Mouse (Mus musculus) urinary bladder, adult 2 months (tissue): ENCODE data around the gene Ifne. TPM values are rescaled to one million over a fixed set of nuclear protein-coding genes. Genes with fewer than 3 reads are reported as not detected.
A peak's percentile ranks its signal among the peaks of the same experiment; 100 is the strongest.
"Not testable (repeated sequence)": the region's sequence is repeated elsewhere in the genome, so short reads cannot be mapped to it uniquely, and the experiment has no call there.

ENCODE experiments used
- DNase-seq: peaks from one replicate; pipeline ENCODE4 v3.0.0; 2022; ENCODE audit warnings: low spot score
- polyA plus RNA-seq: library from polyadenylated mRNA; depleted of rRNA; stranded (reverse); fragments of >200 nt; gene quantifications from 2 replicates; pipeline ENCODE4 v1.2.3, GENCODE M21; 2012; rRNA removed

Ifne gene
- polyA plus RNA-seq, 1 experiment, result 0.48 TPM

DNA sequence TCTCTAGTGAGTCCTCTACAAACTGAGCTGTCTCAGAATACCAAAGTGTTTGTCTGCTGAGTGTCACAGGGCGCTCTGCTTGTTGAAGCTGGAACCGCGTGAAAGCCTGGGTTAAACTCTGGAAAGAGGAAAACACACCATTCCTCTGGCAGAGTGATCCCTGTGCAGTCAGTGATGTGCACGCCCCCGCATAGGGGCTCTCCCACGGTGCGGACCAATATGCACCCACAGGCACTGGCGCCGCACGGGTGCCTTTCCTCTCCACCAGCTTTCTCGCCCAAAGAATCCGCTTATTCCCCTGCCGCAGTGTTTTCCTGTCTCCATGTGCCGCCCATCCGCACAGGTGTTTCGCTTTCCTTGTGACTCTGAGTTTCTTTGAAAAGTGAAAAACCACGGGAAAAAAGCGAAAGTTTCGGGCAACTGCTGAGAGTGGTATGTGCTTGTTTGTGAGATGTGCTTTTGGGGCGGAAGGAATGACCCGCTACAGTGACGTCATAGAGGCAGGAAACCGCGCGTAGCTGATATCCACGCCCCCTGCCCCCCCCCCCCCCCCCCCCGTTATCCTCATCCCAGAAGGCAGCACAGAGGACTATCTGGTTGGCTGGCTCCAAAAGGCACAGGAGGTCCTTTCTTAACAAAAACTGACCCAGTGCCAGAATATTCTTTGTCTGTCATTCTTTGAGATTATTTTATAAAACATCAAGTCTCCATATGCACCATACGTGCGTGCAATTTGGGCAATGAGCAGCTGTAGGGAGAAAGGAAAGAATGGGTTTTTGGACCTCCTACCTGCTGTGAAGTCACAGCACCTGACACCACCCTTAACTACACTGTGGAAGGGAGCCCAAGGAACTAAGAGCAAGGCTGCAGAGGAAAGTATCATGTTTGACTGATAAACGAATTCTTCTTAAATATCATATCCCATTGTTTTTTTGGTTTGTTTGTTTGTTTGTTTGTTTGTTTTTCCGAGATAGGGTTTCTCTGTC is 11.8 kb downstream of the Ifne start:
- DNase-seq, result peak; percentile 29

DNA sequence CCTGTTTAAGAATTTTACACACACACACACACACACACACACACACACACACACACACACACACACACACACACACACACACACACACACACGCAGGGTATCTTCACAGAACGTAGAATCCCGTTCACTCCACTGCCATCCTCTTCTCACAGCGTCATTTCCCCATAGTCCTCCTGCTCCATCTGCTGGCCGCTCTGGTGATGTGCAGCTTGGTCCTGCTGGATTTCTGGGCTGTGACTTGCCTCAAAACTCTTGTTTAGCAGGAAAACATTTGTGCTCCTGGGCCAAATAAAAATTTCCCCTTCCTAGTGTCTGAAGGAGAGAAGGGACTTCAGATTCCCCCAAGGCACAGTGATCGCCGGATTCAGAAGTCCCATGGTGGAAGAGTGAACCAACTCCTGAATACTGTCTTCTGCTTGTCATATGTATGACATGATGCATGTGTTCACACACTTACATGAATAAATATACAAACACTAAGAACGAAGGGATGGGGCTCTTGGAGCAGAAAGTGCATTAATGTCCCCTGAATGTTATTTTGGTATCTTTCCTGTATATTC is 12.6 kb downstream of the Ifne start:
- DNase-seq, result peak; percentile 48

DNA sequence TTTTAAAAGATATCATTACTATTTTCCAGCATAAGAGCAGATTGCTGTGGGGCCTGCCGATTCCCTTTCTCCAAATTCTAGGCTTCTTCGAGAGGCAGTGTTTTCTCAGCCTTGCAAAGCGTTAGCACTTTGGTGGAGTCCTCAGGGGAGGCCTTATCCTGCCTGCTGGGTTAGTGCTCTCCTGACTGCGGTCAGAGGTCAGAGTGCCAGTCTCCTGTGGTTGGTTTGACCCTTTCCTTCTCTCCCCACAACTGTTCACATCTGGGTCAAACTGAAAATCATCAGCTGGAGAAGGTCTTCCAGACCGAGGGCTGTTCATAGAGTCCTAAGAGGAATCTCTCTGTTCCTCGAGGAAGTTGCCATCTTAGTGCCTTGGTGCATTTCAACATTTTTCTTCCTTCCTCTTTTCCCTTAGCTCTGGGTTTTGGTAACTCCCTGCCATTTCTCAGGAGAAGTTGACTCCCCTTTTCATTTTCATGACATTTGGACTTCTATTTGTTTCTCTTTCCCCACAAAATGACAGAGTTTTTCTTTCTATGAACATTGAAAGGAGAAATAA is 14.9 kb downstream of the Ifne start:
- no peak for DNase-seq

DNA sequence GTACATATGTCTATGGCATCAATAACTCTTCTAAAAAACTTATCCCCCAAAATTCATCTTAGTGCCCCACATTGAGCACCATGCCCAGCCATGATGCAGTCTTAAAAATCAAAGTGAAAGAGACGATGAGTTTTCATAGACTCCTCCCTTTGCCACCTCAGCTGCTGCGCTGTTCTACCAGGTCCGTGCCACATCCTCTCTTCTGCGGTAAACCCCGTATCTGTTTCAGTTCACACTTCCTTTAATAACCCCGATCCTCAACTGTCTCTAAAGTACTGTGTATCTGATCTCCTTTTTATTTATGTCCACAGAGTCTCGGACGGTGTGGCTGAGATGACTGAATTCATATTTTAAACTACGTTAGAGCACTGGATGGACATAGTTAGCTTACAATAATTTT is 15.4 kb downstream of the Ifne start:
- no peak for DNase-seq

DNA sequence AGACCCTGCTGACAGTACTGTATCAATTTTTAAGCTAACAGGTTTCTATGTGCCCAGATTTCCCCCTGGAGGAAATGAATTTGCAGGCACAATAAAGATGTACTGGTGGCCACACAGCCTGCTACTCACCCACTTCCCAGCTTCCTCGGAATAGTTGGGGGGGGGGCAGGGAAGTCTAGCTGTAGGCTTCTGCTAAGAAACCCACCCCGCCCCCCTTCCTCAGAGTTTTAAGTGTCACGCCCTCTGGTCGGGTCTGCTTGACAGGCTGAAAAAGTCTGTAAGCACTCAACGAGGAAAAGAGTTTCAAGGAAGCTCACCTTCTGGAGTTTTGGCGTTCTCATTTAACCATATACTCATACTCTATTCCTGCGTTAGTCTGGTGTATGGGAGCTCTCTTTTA is 16.7 kb downstream of the Ifne start:
- no peak for DNase-seq

DNA sequence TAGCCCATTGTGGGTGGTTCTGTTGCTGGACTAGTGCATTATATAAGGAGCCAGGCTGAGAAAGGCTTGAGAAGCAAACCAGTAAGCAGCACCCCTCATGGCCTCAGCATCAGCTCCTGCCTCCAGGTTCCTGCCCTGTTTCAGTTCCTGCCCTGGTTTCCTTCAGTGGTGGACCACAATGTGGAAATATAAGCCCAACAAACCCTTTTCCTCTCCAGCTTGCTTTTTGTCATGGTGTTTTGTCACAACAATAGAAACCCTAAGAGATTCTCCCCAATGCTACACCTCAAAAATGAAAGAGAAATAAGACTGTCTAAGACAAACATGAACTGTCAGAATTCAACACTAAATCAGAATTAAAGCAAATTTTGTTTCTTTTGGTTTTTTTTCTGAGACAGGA is 20.8 kb downstream of the Ifne start:
- DNase-seq, result no peak

DNA sequence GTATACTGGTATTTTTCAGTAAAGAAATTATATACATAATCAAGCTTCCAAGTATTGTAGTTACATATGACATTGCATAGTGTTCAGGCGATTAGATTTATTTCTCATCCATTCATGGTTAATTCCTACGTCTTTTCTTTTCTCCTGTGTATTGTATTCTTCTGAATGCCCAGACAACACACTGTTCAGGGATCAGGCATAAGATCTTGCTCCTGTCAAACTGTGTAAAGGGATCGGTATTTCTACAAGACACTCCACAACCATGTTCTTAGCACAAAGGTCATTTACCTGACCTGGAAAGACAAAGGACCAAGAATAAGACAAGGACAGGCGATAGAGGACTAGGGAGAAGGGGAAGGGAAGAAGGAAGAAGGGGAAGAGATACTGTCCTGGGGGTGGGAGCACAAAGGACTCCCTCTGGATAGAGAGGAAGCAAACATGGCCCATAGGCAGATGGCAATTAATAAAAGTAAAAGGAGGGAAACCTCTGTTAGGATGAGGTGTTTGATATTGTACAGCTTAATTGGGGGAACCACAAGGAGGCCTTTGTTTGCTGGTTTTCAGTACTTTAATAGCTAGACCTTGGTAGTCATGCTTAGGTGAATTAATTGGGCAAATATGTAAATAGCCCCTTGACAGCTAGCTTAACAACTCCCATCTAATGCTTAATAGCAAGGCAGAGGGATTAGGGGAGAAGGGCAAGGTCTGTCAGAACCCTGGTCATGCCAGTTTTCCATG is 28.8 kb downstream of the Ifne start:
- no peak for DNase-seq

DNA sequence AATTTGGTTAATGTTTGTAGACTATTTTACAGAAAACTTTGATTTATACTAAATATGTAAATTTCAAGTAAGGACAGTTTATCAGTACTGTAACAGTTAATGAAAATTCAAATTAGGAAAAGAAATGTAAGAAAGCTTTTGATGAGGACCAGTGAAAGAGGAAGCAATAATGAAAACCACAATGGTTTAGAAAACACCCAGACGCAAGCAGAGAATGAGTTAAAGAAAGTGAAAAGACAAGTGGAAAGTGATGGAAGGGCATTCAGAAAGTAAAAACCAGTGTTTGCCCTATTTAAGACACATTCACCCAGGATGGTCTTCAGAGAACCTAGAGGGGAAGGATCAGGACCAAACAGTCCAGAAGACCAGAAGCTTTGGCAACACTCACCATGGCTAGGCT is 30.3 kb downstream of the Ifne start, which contains the start of gene Ifna1:
Gene Ifna1, plus strand, starts transcription at position 390 of the 400 bp plus-strand sequence.
- no peak for DNase-seq

DNA sequence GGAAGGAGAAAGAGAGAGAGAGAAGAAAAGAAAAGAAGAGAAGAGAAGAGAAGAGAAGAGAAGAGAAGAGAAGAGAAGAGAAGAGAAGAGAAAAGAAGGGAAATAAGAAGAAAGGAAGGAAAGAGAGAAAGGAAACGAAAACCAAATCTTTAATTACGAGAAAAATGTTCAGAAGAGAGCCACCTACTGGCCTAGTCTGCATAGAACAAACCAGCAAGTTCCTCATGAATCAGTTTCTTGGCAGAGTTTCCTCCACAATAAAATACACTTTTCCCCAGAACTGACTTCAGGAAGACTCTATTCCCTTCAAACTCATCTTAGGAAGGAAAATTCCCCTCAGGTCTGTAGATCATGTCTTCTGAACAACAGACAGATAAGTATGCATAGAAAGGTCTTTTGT is 34.7 kb downstream of the Ifne start:
- no peak for DNase-seq

DNA sequence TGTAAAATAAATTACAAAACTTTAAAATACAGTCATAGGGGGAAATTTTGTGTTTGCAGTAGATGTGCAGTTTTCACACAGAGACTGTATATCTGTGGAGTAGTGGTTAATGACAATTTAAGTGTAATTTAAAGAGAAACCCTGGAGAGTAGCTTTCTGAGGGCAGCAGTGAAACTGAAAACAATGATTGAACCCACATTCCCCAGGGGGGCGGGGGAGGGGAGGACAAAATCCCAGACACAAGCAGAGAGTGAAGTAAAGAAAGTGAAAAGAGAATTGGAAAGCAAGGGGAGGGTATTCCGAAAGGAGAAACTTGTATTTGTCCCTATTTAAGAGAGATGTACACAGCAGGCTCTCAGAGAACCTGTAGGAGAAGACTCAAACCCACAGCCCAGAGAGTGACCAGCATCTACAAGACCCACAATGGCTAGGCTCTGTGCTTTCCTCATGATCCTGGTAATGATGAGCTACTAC is 38.5 kb downstream of the Ifne start, which contains the start of gene Ifna4:
Gene Ifna4, plus strand, starts transcription at position 424 of the 474 bp plus-strand sequence.
- no peak for DNase-seq

DNA sequence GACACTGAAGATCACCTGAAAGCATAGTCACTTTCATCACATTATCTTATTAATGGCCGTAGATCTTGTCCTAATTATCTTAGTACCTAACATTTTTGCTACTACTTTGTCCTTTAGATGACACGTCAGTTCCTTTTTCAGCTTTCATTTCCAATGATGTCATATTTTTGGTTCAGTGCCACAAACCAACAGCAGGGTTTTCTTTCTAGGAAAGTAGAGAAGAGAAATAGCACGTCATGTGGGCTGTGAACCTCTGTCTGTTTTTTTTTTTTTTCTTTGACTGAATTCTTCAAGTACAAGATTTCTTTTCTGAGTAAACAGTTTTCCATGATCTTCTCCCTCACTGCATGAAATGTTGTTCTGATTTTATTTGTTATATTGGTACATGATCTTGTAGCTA is 39.9 kb downstream of the Ifne start:
- DNase-seq, result no peak

DNA sequence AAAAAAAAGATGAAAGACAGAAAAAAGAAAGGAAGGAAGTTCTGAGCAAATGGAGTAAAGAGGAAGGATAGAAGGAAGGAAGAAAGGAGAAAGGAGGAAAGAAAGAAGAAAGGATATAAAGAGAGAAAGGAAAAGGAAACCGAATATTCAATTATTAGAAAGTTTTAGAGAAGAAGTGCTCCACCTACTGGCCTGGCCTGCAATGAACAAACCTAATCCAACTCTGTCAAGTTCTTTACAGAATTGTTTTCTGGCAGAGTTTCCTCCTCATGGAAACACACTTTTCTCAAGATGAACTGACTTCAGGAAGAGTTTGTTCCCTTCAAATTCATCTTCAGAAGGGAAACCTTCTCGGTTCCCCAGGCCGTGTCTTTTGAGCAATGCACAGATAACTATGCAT is 41.2 kb downstream of the Ifne start:
- DNase-seq, result no peak

DNA sequence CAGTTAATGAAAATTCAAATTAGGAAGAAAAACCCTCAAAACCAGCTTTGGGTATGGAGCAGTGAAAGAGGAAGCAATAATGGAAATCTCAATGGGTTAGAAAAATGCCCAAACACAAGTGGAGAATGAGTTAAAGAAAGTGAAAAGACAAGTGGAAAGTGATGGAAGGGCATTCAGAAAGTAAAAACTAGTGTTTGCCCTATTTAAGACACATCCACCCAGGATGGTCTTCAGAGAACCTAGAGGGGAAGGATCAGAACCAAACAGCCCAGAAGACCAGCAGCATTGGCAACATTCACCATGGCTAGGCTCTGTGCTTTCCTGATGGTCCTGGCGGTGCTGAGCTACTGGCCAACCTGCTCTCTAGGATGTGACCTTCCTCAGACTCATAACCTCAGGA is 44.8 kb downstream of the Ifne start, which contains the start of gene Ifna5:
Gene Ifna5, plus strand, starts transcription at position 301 of the 400 bp plus-strand sequence.
- not testable (repeated sequence) for DNase-seq

DNA sequence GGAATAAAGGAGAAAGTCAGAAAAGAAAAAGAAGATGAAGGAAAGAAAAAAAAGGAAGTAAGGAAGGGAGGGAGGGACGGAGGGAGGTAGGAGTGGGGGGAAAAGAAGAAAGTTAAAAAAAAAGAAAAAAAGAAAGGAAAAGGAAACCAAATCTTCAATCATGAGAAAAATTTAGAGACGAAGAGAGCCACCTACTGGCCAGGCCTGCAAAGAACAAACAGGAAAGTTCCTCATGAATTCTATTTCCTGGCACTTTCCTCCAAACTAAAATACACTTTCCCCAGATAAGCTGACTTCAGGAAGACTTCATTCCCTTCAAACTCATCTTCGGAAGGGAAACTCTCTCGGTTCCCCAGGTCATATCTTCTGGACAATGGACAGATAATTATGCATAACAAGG is 49.5 kb downstream of the Ifne start:
- no peak for DNase-seq

Other genes starting within 250 kb of the Ifne start
- not detected in 2 replicates for gene C87499, start 245.8 kb downstream of the Ifne start, polyA plus RNA-seq
- not detected in 2 replicates for gene Ifna13, start 235.7 kb downstream of the Ifne start, polyA plus RNA-seq
- gene Ifna16, start 203.3 kb downstream of the Ifne start, polyA plus RNA-seq, result not detected in 2 replicates
- not detected in 2 replicates for gene Ifna2, start 196.3 kb downstream of the Ifne start, polyA plus RNA-seq
- gene Ifnab, start 188.8 kb downstream of the Ifne start, polyA plus RNA-seq, result not detected in 2 replicates
- gene Gm26566, start 158.4 kb downstream of the Ifne start, polyA plus RNA-seq, result 0.25 and 0.66 TPM in 2 replicates
- gene Klhl9, start 157.7 kb downstream of the Ifne start, polyA plus RNA-seq, result 40.0 and 42.0 TPM in 2 replicates
- gene Gm13271, start 125.3 kb downstream of the Ifne start, polyA plus RNA-seq, result not detected in 2 replicates
- 0.04 and 0.10 TPM in 2 replicates for gene Gm13283, start 120.1 kb downstream of the Ifne start, polyA plus RNA-seq
- 0.07 TPM in 1 of 2 replicates, not detected in the other for gene Gm13290, start 106.4 kb downstream of the Ifne start, polyA plus RNA-seq
- gene Gm13289, start 103.3 kb downstream of the Ifne start, polyA plus RNA-seq, result not detected in 2 replicates
- not detected in 2 replicates for gene Gm13272, start 100.4 kb downstream of the Ifne start, polyA plus RNA-seq
- 0.12 TPM in 1 of 2 replicates, not detected in the other for gene Ifnz, start 98.1 kb downstream of the Ifne start, polyA plus RNA-seq
- gene Gm13276, start 94.5 kb downstream of the Ifne start, polyA plus RNA-seq, result not detected in 2 replicates
- not detected in 2 replicates for gene Gm13277, start 91.6 kb downstream of the Ifne start, polyA plus RNA-seq
- not detected in 2 replicates for gene Gm13278, start 88.7 kb downstream of the Ifne start, polyA plus RNA-seq
- gene Gm13275, start 85.7 kb downstream of the Ifne start, polyA plus RNA-seq, result not detected in 2 replicates
- gene Gm13279, start 82.8 kb downstream of the Ifne start, polyA plus RNA-seq, result not detected in 2 replicates
- gene Gm13285, start 80.5 kb downstream of the Ifne start, polyA plus RNA-seq, result 0.07 TPM in 1 of 2 replicates, not detected in the other
- 0.15 TPM in 1 of 2 replicates, not detected in the other for gene Gm13287, start 76.9 kb downstream of the Ifne start, polyA plus RNA-seq
- gene Gm13288, start 74.7 kb downstream of the Ifne start, polyA plus RNA-seq, result 0.01 TPM in 1 of 2 replicates, not detected in the other
- not detected in 2 replicates for gene Ifna7, start 64.0 kb downstream of the Ifne start, polyA plus RNA-seq
- gene Ifna11, start 60.2 kb downstream of the Ifne start, polyA plus RNA-seq, result not detected in 2 replicates
- not detected in 2 replicates for gene Ifna6, start 52.8 kb downstream of the Ifne start, polyA plus RNA-seq
- not detected in 2 replicates for gene Ifna5, start 44.7 kb downstream of the Ifne start, polyA plus RNA-seq
- gene Ifna4, start 38.3 kb downstream of the Ifne start, polyA plus RNA-seq, result not detected in 2 replicates
- gene Ifna1, start 30.1 kb downstream of the Ifne start, polyA plus RNA-seq, result not detected in 2 replicates